Mouse (Mus musculus) layer of hippocampus, adult 9-11 months (tissue): ENCODE measurements around the gene Efhc1.
"Not testable (repeated sequence)": the region's sequence is repeated elsewhere in the genome, so short reads cannot be mapped to it uniquely, and the experiment has no call there.

Experiments used
- DNase-seq: peaks from one replicate; pipeline ENCODE4 v3.0.0; 2022

Gene Efhc1

DNA sequence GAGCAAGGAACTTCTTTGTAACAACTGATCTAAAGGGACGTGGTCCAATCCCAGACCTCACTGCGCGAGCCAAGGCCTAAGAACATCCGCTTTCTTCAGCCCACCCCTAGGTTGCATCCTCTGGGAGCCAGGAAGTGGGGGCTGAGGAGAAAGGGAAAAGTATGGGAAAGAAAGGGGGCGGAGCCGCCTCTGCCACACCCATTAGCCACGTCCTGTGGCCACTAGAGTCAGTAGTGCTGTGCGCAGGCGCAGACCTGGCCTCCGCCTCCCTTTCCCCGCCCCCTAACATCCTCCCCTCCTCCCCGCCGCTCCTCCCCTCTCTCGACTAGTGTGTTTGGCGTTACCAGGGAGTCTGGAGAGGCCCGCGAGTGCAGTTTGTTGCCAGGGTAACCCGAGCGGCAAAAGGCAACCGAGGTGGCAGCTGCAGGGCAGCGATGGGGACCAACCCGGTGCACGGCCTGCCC lies at the start of gene Efhc1:
Efhc1 (plus strand) TSS at position 327 of the 464 bp plus-strand sequence.
- peak; percentile 95 for DNase-seq

DNA sequence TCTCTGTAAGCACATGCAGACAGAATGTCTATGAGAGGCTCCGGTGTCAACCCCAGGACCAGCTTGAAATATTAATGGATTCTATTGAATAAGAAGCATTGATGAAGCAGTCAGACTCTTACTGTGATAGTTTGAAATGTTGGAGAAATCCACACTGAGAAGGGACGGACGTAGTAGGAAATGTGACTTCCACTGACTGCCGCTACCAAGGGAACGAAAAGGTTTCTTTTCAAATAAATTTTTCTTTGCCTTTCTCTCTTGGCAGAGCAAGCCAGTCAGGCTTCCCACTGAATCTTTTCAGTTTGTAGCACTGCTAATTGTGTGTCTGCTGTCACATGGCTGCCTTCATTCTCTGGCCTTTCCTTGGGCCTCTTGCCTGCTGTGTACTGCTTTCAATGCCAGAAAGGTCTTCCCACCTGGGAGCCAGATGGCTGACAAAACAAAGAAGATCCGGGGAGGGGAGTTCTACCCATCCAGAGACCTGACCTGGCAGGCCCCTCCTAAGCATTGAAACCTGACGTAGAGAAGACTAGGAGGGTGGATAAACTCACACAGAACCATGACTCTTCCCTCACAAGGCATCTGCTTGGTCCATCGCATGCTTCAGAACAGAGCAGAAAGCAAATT lies 45.8 kb upstream of the Efhc1 start:
- DNase-seq = peak; percentile 74

DNA sequence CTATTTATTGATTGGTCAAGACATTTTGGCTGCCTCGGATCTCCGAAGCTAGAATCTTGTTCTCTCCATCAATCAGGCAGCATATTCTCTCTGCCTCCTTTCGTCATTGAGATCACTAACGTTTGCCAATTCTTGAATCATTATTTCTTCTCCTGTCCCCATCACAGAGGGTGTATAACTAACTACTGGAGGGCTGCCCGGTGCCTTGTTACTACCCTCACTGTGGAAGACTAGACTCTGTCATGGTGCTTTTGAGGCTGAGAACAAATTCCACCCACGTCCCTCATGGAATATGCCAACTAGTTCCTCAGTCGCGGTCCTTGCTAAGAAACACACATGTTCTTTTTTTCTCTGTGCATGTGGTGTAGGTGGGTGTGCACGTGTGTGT lies 45.3 kb upstream of the Efhc1 start:
- peak; percentile 94 for DNase-seq

DNA sequence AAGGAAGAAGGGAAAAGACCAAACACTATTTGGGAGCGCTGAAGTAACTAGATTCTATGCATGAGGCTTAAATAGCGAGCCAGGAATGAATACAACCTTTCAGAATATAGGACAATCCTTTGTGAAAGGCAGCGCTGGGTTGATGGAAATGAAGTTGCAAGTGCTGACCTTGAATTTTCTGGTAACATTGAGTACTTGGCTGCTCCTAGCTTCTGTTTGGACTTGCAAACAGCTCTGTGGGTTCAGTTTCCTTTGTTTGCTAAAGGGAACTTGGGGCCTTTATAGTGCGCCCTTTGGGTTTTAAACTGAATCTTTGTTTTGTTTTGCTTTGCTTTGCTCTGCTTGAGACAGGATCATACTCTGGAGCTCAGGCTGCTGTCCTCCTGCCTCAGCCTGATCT lies 42.9 kb upstream of the Efhc1 start:
- no peak for DNase-seq

DNA sequence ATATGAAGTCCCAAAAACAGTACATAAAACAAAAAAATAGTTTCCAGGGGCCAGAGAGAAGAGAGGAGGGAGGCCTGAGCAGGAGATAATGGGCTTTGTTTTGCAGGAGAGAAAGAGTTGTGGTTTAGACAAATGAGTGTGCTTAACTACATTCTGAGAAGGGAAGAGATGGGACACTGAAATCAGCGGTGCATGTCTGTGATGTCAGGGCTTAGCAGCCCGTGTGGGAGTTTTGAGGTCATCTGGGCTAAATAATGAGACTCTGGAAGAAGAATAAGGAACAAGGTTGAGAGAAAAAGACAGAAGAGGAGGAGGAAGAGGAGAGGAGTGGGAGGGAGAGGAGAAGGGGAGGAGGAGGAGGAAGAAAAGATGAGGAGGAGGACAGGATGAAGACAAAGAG lies 39.3 kb upstream of the Efhc1 start:
- no peak for DNase-seq

DNA sequence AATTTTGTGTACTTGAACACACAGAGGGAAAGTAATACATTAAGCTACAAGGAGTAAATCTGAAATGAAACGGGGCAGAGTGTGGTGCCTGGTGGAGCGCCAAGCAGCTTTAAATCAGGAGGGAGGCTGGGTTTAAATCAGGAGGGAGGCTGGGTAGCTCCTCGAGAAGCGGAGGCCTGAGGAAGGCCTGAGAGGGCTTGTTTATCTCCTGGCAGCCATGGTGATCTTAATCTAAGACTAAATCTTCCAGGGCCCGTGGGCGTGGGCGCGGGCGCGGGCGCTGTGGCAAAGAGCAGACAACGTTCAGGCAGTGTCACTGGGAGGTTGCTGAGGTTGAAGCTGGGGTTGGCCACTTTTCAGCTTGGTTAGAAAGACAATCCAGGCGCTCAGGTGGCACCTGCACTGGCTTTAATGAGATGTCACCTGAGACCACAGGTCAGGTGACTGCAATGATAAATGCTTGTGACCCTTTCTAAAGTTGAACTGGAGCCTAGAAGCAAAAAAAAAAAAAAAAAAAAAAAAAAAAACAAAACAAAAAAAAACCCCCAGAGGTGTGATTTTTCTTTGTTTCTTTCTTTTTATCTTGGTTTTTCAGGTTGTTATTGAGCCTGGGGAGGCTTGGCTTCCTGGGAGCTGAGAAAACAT lies 38.8 kb upstream of the Efhc1 start:
- no peak for DNase-seq

DNA sequence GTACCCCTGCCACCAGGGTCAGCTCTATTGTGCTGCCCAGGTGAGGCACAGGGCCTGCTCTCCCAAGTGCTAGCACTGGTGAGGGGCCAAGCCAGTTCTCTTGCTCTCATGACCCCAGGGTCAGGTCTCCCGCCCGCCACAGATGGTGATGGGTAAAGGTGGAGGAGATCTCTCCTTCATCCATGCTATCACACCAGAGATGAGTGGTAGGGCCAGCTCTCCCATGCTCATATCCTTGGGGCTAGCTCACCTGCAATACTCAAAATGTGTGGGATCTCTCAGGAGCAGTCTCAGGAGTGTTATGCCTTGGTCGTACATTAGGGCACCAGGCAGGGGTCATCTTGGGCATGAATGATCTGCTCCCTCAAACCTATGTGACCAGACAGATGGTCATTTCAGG lies 36.7 kb upstream of the Efhc1 start:
- no peak for DNase-seq

DNA sequence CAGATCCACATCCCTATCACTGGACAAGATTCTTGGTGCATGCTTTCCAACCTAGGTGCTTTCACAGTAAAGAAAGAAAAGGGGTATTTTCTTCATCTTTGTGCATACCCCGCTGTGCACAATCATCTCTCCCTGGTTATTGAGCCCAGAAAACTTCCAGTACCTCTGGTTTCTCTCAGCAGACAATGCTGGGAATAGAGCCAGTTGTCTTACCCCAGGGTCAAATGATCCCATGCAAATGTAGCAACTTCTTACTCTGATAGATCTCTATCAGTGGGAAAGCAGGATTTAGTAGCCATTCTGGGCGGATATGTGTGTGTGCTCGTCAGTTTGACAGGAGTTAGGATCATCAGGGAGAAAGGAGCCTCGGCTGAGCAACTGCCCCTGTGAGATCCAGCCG lies 35.8 kb upstream of the Efhc1 start:
- DNase-seq = no peak

DNA sequence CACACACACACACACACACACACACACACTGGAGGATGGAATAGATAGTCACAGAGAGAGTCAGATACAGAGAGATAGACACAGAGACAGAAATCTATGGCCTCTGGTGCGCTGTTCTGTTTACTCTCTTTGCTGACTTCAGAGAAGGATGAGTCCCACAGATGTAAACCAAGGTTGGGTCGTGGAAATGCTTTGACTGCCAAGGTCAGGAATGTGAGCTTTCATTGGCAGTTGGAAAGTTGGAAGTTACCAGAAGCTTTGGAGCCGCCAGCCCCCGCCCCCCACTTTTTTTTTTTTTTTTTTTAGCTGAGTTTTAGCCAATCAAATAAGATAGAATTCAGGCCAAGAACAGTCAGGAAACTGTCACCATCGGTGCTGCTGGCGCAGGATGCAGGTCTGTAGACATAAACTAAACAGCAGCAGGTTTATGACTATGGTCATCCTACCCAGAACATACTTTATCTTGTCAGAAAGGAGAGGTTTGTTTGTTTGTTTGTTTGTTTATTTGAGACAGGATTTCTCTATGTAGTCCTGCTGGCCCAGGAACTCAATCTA lies 33.9 kb upstream of the Efhc1 start:
- no peak for DNase-seq

DNA sequence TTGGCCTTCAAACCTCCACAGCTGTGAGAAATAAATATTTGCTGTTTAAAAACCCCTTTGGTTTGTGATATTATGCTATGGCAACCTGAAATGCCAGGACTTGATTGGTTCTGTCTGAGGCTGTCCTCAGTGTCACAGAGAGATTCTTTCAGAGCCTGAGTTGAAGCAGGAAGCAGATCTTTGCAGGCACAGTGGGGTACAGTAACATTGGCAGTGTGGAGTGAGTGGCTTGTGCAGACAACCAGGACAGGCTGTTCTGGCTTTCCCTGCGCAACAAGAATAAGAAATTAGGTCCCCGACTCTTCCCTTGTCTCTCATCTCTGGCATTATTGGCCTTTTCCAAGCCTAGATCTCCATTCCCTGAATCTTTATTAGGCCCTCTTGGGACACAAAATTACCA lies 31.7 kb upstream of the Efhc1 start:
- DNase-seq = no peak

DNA sequence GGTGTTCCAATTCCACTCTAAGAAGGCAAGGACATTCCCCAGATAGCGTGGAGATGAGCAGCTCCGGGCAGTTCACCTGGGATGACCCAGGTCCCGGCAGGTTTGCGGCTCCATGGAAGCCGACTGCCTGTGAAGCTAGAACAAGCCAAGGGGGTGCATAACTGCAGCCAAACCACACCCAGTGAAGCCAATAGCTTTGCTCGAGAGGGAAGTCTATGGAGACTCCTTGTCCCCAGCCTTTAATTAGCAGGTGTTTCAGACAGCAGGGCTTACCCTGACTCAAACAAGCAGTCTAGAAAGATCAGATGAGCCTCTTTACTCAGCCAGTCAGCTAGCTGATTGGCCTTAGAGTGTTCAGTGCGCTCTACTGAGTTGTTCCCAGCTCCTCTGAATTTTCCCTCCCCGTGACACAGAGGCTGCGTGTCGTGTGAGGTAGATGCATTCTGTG lies 30.3 kb upstream of the Efhc1 start:
- no peak for DNase-seq

DNA sequence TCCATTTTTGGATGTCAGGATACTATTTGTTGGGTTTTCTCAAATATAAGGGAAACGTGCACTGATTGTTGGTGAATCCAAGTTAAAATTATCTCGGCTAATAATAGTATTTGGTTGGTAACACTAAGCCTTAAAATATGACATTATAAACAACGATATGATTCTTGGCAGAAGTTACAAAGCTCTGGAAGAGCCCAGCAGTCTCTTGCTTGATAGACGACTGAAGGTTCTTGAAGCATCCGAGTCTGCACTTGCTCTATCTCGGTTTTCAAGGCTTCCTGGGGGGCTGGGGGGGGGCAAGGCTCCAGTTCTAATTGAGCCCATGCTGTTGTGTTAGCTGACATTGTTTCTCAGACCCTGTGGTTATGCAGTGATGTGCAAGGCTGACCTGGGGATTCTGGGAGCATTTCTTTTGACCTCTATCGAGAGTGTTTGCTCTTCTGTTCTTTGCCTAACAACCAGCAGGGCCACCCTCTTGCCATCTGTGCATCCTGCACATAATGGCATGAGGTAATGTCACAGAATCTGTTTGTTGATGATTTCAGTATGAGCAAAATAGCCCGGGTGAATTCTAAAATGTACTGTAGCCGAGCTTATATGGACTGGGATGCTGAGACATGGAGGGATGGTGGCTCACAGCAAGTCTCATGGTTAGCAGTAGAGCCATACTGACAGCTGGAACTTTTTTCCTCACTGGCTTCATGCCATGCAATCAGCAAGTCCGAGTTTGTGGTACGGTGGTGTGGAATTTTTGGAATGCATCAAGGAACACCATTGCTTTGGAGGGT lies 28.6 kb upstream of the Efhc1 start:
- DNase-seq = peak; percentile 61

DNA sequence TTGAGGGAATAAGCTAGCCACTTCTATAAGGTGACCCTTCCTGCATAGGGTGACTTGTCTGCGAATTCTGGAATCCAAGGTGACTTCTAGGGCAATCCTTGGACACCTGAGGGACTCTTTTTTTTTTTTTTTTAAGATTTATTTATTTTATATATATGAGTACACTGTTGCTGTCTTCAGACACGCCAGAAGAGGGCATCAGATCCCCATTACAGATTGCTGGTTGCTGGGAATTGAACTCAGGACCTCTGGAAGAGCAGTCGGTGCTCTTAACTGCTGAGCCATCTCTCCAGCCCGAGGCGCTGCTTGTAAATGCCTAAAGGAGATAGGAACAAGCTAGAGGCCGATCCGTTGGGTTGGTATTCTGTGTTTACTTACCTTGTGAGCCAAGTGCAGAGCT lies 26.1 kb upstream of the Efhc1 start:
- DNase-seq = not testable (repeated sequence)

DNA sequence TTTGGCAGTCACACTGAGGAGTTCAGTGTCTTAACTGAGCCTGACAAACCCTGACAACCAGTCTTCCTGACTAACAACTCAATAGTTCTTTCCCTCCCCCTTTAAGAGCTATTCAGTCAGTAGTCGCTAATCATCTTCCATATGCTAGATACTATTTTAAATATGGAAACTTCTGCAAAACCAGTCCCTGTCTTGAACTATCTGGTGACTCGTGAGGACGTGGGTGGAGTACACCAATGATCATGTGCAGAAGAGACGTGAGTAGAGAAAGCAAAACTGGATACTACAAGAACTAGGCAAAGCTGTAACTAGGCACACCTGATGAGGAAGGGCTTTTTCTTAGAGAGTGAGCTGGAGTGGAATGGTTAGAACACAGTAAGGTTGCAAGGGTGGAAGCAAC lies 25.5 kb upstream of the Efhc1 start:
- no peak for DNase-seq

DNA sequence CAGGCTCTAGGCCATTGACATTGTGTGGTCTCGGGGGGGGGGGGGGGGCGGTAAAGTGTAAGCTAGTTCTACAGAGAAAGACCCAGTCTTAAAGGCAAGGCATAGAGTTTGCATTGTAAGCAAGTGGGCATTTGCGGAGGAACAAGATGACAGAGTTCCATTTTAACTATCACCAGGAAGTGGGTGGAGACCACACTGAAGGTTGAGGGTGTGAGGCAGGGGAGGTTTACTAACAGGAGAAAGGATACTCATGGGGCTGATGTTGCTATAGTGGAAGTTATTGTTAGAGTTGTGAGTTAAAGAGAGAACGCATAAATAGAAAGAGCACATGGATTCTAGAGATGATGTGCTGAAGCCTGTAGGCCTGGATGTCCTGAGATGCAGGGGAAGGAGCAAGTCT lies 25.1 kb upstream of the Efhc1 start:
- no peak for DNase-seq

DNA sequence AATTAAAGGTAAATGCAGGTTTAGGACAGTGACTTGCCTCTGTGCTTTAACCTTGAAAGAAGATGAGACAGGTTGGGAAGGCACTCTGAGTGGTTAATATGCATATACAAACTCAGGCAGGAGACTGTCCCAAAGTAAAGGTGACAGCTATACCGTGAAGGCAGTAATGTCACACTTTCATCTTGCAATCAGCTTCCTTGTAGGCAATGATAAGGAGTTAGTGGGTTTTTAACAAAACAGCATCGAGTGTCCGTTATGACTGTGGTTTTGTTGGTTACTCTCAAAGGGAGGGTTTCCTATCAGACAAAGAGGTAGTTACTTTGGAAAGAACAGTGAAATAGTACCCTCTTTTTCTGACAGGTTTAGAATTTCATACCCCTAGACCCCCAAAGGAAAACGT lies 22.9 kb upstream of the Efhc1 start:
- DNase-seq = no peak

DNA sequence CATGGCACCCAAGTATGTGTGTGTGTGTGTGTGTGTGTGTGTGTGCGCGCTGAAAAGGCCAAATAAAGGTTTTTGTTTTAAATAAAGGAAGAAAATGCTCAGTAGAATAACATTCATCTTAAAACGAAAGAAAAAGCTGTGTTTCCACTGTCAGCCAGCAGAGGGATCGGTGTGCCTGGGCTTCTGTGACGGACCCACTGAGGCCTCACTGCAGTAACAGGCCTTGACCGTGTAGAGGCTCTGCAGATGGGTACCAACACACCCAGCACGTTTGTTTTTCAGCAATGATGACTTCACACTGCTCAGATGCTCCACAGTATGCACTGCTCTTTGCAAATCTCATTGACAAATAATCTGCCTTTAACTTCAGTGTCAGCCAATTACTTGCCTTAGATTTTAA lies 18.0 kb upstream of the Efhc1 start:
- peak; percentile 81 for DNase-seq

DNA sequence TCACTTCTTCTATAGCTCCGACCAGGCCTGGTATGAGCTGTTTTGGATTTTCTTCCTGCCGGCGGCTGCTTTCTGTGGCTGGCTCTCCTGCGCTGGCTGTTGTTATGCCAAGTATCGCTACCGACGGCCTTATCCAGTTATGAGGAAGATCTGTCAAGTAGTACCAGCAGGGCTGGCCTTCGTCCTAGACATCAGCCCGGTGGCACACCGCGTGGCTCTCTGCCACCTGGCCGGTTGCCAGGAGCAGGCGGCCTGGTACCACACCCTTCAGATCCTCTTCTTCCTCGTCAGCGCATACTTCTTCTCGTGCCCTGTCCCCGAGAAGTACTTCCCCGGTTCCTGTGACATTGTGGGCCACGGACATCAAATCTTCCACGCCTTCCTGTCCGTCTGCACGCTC lies 16.3 kb upstream of the Efhc1 start:
- DNase-seq = no peak

DNA sequence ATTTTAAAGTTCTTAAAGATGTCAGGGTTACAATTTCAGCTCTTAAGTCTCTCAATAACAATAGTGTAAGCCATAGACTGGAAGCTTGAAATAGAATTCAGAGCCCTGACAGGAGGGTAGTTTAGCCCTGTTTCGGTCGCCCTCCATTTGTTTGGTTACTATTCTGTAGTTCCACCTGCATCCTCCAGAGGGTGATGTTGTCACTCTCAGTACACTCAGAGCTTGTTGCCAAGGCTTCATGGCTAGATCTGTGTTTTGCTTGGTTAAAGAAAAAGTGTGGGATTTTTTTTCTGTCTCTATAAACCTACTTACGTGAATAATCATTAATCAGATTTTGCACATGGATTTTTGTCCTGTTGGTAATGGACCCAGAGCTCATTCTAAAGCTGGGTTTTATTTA lies 12.4 kb upstream of the Efhc1 start:
- peak; percentile 49 for DNase-seq

DNA sequence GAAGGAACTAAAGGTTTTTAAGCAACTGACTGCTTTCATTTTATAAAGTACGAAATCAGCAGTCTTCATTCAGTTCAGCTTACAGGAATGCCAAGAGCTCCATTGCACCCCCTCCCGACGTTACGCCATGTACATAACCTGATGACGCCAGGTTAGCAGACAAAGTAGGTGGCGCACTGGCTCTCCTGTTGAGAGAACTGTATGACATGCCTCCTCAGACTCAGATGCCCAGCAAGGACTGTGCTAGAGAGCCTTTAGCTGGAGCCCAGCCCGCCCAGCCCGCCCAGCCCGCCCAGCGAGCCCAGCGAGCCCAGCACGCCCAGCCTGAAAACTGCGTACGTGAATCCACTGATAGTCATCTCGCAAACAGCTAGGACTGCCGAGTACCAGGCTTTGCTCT lies 11.3 kb upstream of the Efhc1 start:
- no peak for DNase-seq

DNA sequence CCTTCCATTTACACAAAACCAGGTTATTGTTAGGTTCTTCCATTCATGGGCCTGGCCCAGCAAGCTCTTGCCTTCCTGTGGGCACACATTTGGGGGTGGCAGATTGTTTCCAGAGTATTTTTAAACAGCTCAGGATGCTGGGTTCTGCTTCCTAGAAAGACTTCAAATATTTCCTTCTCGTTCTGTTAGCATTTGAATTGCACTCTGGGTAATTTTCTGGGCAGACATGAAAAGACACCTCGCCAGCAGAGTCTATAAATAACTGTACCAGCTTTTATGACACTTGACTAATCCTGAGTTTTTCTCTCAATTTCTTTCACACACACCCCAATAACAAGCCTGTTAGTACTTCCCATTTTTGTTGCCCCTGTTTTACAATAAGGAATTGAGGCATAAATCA lies 10.1 kb upstream of the Efhc1 start:
- no peak for DNase-seq

DNA sequence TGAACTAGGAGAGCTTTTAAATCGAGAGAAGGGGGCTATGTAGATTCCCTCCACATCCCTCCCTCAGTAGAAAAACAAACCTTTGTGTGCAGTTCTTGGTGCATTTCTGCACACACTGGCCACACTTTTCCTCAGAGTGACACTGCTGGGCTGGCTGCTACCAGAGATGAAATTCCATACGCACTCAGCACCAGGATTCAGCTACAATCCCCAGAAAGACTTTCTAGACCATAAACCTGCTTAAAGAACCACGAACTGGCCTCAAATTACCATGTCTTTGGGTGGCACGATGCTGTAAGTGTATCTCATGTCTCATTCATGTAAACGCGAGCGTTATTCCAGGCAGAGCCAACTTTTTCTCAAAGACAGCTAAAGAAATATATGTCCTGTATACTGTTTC lies 9.6 kb upstream of the Efhc1 start:
- no peak for DNase-seq

DNA sequence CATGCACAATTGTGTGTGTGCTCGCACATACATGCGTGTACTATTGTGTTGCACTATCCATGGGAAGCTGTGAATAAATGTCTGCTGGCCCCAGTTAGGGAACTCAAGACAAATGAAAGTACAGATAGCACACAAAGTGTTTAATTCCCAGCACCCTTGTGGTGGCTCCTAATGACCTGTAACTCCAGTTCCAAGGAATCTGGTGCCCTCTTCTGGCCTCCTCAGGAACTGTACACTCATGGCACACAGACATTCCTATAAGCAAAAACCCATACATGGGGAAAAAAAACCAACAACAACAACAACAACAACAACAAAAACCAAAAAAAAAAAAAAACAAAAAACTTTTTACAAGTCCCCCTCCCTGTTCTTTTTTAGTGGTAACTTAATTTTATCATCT lies 8.4 kb upstream of the Efhc1 start:
- DNase-seq = no peak

DNA sequence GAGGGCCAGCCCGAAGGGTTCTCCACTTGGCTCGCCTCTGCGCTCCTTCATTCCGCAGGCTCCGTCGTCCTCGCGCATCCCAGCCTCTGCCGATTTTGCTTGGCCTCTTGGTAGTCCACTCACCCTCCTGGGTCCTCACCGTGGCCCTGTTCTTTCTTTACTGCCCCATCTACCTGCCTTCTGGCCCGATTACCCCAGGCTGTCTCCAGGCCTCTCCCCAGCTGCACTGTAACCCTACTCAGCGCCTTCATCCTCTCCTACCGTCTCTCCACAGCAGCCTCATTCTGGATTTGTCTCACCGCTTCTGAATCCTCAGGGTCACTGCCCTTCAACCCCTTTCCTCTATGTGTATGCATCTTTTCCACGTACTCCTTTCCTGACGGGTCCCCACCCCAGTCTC lies 373 bp downstream of the Efhc1 start:
- no peak for DNase-seq
